Mouse (Mus musculus): ENCODE measurements at regions not wholly inside any gene's neighbourhood (a gene's known extent, or its start where the extent isn't known, plus 50 kb on each side); places are given as distances from the start of the nearest gene placed in this dataset.

DNA sequence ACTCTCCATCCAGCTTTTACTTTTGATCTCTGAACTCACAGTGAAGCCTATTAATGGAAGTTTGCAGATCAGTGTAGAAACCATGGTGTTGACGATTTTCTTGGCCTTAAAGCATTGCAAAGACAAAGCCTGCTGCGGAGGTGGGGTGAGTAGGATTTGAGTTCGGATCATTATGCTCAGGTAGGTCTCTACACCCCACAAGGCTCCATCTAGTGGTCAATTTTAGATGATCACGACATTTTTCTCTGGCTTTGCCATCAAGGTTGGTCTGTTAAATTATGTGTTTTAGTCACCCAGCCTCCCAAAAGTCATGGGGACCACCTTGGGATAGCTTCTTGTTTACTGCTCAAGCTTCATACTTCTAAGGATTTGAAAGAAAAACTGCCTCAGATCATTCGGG is 340.9 kb upstream of the Hnrnpa3 start:
- 55% methylated on average over 5 of the region's 5 CpGs for WGBS
- TF ChIP-seq CTCF (IDR thresholded peaks at IDR 0.05; ENCODE audit: insufficient read depth, low read length), result no peak
- no peak for TF ChIP-seq POLR2A (IDR thresholded peaks at IDR 0.05; ENCODE audit: borderline replicate concordance, extremely low read depth, low read depth, low read length)
- no peak for DNase-seq
- H3K4me3 ChIP-seq (replicated peaks; ENCODE audit: extremely low read depth, low read depth, low read length), result no peak overlapping the region
- no peaks in the 10 kb centered on the region for H3K4me1 ChIP-seq (ENCODE audit: control insufficient read depth, insufficient read depth, low read length)

DNA sequence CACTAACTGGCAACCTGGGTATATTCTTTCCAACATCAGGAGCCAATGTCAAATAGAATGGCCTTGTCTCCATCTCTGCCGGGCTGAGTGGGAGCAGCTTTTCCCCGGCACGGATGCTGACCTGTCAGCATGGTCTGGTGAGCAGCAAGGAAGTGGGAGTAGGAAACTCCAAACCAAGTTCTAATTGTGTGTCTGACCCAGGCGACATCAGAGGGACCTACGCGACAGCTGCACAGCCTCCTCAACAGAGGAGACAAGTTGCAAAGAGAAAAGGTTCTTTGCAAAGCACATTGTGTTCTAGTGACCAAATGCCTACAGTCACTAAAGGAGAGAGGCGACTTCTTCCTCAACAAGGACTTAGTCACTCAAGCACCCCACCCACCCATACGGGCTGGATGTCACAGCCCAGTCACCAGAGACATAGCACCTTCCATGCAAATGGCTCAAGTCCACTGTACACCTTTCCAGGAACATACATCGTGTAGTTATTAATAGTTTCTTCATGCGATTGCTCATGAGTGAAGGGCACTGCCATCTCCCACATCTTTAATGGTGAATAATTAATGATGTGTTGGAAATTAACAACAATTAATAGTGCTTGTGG is 334.8 kb upstream of the Hnrnpa3 start:
- no peak for DNase-seq
- 82% methylated on average over 10 of the region's 10 CpGs for WGBS
- H3K4me1 ChIP-seq (ENCODE audit: control insufficient read depth, insufficient read depth, low read length), result no peaks in the 10 kb centered on the region
- TF ChIP-seq POLR2A (IDR thresholded peaks at IDR 0.05; ENCODE audit: borderline replicate concordance, extremely low read depth, low read depth, low read length), result no peak
- TF ChIP-seq CTCF (IDR thresholded peaks at IDR 0.05; ENCODE audit: insufficient read depth, low read length), result no peak
- no peak overlapping the region for H3K4me3 ChIP-seq (replicated peaks; ENCODE audit: extremely low read depth, low read depth, low read length)

DNA sequence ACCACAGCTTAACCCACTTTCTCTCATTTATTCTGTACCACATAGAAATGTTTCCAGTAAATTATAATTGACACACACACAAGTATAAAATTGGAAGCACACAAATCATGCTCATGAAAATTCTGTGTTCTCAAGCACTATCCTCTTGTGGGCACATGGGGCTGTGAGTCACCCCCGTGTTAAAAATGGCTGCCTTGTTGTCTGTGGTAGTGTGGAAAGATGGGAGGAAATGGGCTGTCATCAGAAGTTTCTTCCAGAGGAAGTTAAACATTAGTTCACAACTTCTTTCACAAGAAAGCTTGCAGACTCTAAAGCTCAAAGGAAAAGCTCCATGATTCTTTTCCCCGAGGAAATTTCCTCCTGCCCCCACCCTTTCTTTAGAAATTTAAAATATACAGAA is 329.5 kb upstream of the Hnrnpa3 start:
- 33% methylated on average over 2 of the region's 2 CpGs for WGBS
- TF ChIP-seq CTCF (IDR thresholded peaks at IDR 0.05; ENCODE audit: insufficient read depth, low read length), result no peak

DNA sequence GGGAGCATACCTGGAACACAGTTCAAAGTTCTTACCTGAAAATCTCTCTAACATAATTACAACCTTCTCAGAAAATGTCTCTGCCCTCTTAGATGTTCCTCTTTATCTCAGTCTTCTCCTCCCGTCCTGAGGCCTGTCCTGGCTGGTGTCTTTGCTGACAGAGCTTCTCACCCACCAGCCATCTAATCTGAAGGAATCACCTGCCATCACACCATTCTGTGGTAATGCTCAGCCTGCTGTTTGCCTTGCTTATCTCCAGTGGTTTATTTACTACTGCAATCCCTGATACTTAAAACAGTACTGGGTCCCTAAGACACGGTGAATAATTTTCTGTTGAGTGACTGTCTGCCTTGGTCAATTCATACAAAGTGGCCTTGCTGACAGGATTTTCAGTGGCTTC is 317.8 kb upstream of the Hnrnpa3 start:
- TF ChIP-seq CTCF (IDR thresholded peaks at IDR 0.05; ENCODE audit: insufficient read depth, low read length) (no peak), POLR2A (IDR thresholded peaks at IDR 0.05; ENCODE audit: borderline replicate concordance, extremely low read depth, low read depth, low read length) (no peak)
- WGBS, result 30% methylated on average over 2 of the region's 2 CpGs
- Histone ChIP-seq H3K4me3 (replicated peaks; ENCODE audit: extremely low read depth, low read depth, low read length) (no peak overlapping the region), H3K4me1 (ENCODE audit: control insufficient read depth, insufficient read depth, low read length) (no peaks in the 10 kb centered on the region)
- no peak for DNase-seq

More for the DNA sequence above, 329.5 kb upstream of the Hnrnpa3 start:
- no peak overlapping the region for H3K4me3 ChIP-seq (replicated peaks; ENCODE audit: extremely low read depth, low read depth, low read length)
- H3K4me1 ChIP-seq (ENCODE audit: control insufficient read depth, insufficient read depth, low read length), result no peaks in the 10 kb centered on the region
- DNase-seq, result no peak

DNA sequence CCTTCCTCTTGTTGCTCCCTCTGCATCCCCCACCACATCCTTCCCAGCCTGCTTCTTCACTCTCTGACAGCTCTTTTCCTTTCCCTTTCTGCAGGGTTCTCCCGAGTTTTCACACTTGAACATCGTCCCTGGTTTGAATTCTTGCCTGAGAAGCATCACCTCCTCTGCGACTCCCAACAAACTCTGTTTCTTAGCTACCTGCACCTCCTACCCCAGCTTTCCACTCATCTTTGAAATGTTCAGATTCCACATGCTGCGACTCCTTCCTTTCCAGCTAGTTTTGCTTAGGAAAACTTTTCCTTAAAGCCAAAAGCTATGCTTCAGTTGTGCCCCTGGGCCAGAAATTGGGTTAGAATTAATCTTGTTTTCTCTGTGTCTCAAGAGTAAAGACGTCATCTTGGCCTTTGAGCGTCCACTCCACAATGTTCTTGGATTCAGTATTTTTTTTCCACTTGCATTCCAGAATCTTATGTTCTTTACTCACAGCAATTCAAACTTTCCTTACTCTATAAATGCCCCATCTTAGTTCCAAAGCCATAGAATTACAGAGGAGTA is 317.3 kb upstream of the Hnrnpa3 start:
- WGBS, result 55% methylated on average over 6 of the region's 6 CpGs
- H3K4me3 ChIP-seq (replicated peaks; ENCODE audit: extremely low read depth, low read depth, low read length), result no peak overlapping the region
- TF ChIP-seq CTCF (IDR thresholded peaks at IDR 0.05; ENCODE audit: insufficient read depth, low read length), result no peak
- TF ChIP-seq POLR2A (IDR thresholded peaks at IDR 0.05; ENCODE audit: borderline replicate concordance, extremely low read depth, low read depth, low read length), result no peak
- no peak for DNase-seq
- no peaks in the 10 kb centered on the region for H3K4me1 ChIP-seq (ENCODE audit: control insufficient read depth, insufficient read depth, low read length)

DNA sequence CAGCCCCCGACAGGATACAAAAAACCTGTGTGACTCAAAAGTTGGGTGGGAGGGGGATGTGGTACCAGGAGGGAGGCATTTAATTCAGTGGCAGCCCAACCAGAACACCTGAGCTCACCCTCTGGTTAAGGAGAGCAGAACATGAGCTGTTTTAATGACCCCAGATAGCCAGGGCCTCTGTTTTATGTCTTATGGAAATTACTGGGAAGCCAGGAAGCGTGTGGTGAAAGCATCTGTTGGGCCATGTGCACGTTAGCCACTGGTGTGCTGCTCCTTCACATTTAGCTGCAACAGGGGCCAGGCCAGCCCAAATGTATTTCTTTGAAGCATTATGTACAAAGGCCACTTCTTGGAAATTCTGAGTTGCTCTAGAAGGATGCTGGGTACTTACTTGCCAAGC is 308.2 kb upstream of the Hnrnpa3 start:
- no peaks in the 10 kb centered on the region for H3K4me1 ChIP-seq (ENCODE audit: control insufficient read depth, insufficient read depth, low read length)
- TF ChIP-seq CTCF (IDR thresholded peaks at IDR 0.05; ENCODE audit: insufficient read depth, low read length), result no peak
- TF ChIP-seq POLR2A (IDR thresholded peaks at IDR 0.05; ENCODE audit: borderline replicate concordance, extremely low read depth, low read depth, low read length), result no peak
- no peak overlapping the region for H3K4me3 ChIP-seq (replicated peaks; ENCODE audit: extremely low read depth, low read depth, low read length)
- WGBS, result 79% methylated on average over 3 of the region's 3 CpGs
- no peak for DNase-seq

DNA sequence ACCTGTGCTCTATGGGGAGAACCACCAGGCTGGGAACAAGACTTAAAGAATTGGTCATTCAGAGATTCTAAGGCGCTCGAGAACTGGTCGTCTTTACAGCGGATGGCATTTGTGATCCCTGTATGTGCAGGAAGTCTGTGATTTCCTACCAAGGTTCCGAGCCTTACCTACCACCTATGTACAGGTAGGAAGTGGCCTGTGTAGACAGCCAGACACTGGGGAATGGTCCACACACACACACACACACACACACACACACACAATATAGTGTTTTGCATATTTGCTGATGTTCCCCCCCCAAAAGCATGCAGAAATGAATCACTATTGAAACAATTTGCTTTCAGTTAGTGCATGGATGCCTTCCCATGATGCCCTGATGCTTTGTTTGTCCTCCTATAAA is 307.1 kb upstream of the Hnrnpa3 start:
- Histone ChIP-seq H3K4me3 (replicated peaks; ENCODE audit: extremely low read depth, low read depth, low read length) (no peak overlapping the region), H3K4me1 (ENCODE audit: control insufficient read depth, insufficient read depth, low read length) (no peaks in the 10 kb centered on the region)
- no peak for DNase-seq
- no peak for TF ChIP-seq CTCF (IDR thresholded peaks at IDR 0.05; ENCODE audit: insufficient read depth, low read length)
- TF ChIP-seq POLR2A (IDR thresholded peaks at IDR 0.05; ENCODE audit: borderline replicate concordance, extremely low read depth, low read depth, low read length), result no peak
- WGBS, result 97% methylated on average over 5 of the region's 5 CpGs

DNA sequence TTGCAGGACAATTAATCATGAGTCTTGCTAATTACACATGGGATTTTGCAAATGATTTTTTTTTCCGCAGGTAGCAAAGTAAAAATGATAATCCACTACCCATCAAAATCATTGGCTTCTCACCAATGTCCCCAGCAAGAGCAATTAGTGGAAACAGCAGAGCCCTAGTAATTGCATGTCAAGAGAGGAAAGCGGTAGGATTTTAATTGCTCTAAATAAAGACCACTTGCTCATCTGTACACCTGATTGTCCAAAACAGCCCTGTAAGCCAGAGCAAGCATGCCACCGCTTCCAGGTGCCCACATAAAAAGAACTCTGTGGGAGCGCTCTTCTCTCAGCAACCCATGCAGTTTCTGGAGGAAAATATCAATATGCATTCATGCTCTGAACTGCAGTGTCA is 306.5 kb upstream of the Hnrnpa3 start:
- TF ChIP-seq POLR2A (IDR thresholded peaks at IDR 0.05; ENCODE audit: borderline replicate concordance, extremely low read depth, low read depth, low read length), result no peak
- TF ChIP-seq CTCF (IDR thresholded peaks at IDR 0.05; ENCODE audit: insufficient read depth, low read length), result no peak
- no peak for DNase-seq
- H3K4me3 ChIP-seq (replicated peaks; ENCODE audit: extremely low read depth, low read depth, low read length), result no peak overlapping the region
- no peaks in the 10 kb centered on the region for H3K4me1 ChIP-seq (ENCODE audit: control insufficient read depth, insufficient read depth, low read length)
- 92% methylated on average over 4 of the region's 4 CpGs for WGBS

DNA sequence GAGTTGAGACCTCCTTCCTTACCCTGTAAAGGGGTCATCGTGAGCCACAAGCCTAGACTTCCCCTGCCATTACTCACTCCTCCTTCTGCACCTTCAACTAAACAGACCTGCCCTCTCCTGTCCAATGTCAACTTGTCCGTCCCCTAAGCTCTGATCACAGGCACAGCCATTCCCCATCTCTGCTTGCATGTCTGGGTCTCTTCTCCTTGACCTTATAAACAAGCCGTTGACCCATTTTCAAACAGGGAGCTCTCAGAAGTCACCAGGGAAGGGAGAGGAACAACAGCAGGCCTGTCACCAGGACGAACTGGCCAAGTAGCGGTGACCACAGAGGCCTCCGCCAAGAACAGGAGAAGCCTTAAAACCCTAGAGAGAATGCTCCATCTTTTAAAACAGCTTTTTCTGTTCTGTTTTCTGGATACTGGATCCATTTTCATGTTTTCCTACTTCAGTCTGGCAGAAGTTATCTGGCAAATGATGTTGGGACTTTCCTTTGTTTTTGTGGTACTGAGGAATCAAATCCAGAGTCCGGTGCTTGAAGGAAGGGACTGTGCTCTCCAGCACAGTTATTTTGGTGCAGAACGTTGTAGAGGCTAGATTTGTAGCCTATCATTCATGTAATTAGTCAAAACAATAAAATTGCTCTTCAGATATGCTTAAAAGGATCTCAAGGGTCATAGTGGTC is 302.2 kb upstream of the Hnrnpa3 start:
- no peak for DNase-seq
- TF ChIP-seq CTCF (IDR thresholded peaks at IDR 0.05; ENCODE audit: insufficient read depth, low read length) (no peak), POLR2A (IDR thresholded peaks at IDR 0.05; ENCODE audit: borderline replicate concordance, extremely low read depth, low read depth, low read length) (no peak)
- WGBS, result 57% methylated on average over 8 of the region's 8 CpGs
- Histone ChIP-seq H3K4me3 (replicated peaks; ENCODE audit: extremely low read depth, low read depth, low read length) (no peak overlapping the region), H3K4me1 (ENCODE audit: control insufficient read depth, insufficient read depth, low read length) (no peaks in the 10 kb centered on the region)

DNA sequence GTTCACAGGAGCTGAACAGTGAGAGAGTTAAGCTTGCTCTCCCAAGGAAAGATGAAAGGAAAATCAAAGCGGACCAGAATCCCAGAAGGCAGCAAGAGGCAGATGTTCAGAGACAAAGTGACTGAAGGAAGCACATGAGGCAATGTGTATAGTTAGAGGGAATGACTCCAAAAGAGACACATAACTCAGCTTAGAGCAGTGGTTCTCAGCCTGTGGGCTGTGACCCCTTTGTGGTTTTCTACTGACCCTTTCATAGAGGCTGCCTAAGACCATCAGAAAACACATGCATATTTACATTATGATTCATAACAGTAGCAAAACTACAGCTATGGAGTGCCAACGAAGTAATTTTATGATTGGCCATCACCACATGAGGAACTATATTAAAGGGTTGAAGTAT is 301.5 kb upstream of the Hnrnpa3 start:
- no peak for TF ChIP-seq POLR2A (IDR thresholded peaks at IDR 0.05; ENCODE audit: borderline replicate concordance, extremely low read depth, low read depth, low read length)
- no peak for TF ChIP-seq CTCF (IDR thresholded peaks at IDR 0.05; ENCODE audit: insufficient read depth, low read length)
- 68% methylated on average over 2 of the region's 2 CpGs for WGBS
- no peaks in the 10 kb centered on the region for H3K4me1 ChIP-seq (ENCODE audit: control insufficient read depth, insufficient read depth, low read length)
- DNase-seq, result no peak
- H3K4me3 ChIP-seq (replicated peaks; ENCODE audit: extremely low read depth, low read depth, low read length), result no peak overlapping the region
